Mouse (Mus musculus) heart, postnatal 0 days (tissue): ENCODE results near the gene Abcc12.

ENCODE experiments used
- CTCF ChIP-seq: IDR thresholded peaks from 2 replicates; pipeline ENCODE4 v1.5.1; 2016; ENCODE audit warnings: antibody characterized with exemption, control low read depth, low read depth
- EP300 ChIP-seq: IDR thresholded peaks from 2 replicates; pipeline ENCODE4 v1.6.1; 2016; ENCODE audit warnings: antibody characterized with exemption, low read depth

DNA sequence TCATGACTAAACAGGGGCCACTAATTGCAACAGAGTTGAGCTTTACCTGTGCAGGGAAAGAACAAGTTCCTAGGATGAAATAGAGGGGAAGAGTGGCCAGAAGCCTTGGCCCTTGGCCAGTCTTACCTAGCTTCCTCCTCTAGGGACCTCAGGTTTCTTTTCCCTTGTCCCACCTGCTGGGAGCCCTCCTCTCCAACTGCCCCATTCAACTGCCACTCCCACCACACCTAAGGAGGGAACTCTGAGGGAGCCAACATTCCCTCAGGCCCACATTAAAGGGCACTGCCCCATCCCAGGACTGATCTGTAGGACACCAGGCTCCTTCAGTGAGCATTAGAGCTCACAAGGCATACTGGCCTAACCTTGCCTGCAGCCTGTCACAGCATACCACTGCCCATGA, at the start of gene Abcc12:
- no peak for TF ChIP-seq CTCF
- TF ChIP-seq EP300, result no peak
